Mouse (Mus musculus) v-Abl transformed pro-B cells (cell line): ENCODE data around the gene Lrp10.

Experiments
- in situ Hi-C, 2 experiments: fragments of 400-800 bp; cut with MboI; formaldehyde crosslinking; loops; one replicate each; pipeline ENCODE4 v1.15.1; 2025; ENCODE audit not compliant: unreplicated experiment in 2 of 2

The Lrp10 gene

DNA sequence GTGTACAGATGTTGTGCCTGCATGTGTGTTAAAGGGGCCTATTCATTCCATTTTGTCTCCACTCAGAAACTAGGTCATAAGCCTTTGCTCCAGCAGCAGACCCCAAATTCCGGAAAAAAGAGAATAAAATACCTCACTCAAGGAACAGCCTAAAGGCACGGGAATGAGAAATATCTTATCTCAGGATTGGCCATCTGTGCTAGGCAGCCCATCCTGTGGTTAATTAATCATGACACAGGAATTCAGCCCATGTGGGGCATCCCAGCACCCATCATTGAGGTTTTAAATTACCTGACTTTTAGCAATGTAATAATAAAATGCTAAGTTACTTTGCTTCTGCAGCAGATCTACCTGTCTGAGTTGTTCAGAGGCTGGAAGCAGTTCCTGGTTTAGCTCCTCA lies 37.4 kb downstream of the Lrp10 start:
- in situ Hi-C loops, result no loop called here

DNA sequence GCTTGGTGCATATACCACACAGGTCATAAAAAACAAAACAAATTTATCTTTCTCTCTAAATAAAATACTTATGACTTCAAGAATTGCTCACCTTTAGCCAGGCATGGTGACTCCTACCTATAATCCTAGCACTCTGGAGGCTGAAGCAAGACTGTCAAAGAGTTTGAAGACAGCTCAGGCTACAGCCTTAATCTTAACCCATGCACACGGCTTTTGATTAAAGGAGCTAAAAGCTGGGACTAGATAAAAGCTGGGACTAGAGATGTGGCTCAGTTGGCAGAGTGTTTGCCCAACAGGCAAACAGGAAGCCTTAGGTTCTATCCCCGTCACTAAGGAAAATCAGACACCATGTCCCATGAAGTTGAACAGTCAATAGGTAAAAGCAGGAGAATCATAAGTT lies 39.2 kb downstream of the Lrp10 start:
- in situ Hi-C loops, result no loop called here

DNA sequence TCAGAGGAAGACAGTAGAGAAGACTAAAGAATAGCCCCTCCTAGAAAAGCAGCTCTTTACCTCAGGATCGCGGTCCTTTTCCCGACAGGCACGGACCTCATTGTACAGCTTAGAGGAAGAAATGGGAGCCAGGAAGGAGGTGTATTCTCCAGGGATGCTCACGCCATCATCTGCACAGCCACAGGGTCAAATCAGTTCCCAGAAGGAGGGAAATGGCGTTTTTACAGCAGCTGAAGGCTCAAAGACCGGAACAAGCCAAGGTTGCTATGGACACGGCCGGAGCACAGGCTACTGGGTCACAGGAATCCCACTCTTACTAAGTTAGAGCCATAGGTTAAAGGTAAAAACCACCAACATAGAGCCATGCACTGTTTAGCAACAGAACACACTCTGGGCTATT lies 45.8 kb downstream of the Lrp10 start:
- in situ Hi-C loops, result loop anchor here in 1 of 2 experiments (10.0 kb wide), 1 partner anchor 45 kb away; the partner anchor contains the start of gene Lrp10

DNA sequence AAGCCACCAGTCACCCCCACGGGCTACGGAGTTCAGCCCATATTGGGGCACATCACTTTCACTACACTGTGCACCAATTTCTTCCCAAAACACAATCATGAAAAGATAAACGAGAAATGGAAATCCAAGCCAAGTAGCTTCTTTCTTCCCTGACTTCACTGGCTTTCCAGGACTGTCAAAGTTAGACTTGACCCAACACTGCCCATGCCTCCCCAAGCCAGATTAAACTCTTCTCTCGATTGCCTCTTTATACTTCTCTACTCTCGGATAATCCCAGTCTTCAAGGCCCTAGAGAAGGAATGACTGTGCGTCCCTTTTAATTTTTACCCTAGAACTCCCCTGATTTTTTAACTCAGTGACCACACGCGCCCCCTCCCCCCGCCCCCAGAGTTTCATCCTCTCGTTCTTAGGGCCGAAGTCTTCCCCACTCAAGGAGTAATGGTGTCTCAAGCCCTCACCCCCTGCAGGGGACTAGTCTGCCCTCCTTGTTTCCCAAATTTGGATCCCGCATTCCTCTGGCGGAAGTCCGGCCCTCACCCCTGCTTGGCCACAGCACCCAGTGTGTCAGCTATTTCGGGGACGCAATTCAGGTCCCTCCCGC lies 52.9 kb downstream of the Lrp10 start:
- in situ Hi-C loops, result loop anchor here in 1 of 2 experiments (10.0 kb wide), 1 partner anchor 52 kb away; the partner anchor contains the start of gene Lrp10
